Comparison of ENCODE assay signal across 19 mouse cellular contexts in genomic region chr10:122939546-122939945, GRCm38 (mm10).
DNase-seq lines count a peak whose midpoint lies in the region; ATAC-seq lines count a peak whose summit lies in the region.
"Had no signal": no experiment of that assay in that cellular context is flagged by ENCODE, and none has a peak within 500 bp of the region (broad histone marks: within the 10 kb centered on the region; RNA-seq: fewer than 3 reads in every experiment).

No protein-coding gene starts in this region.

- WGBS in kidney, embryonic 16.5 days, result 72% methylated on average over 10 of the region's 10 CpGs
- WGBS in intestine, embryonic 15.5 days, result 78% methylated on average over 10 of the region's 10 CpGs
- WGBS in intestine, embryonic 16.5 days, result 73% methylated on average over 10 of the region's 10 CpGs

- no peaks in the 10 kb centered on the region for H3K9me3 ChIP-seq in kidney, embryonic 16.5 days (ENCODE audit: low read length)
- H3K9me3 ChIP-seq in intestine, embryonic 15.5 days, result no peaks in the 10 kb centered on the region
- no peaks in the 10 kb centered on the region for H3K9me3 ChIP-seq in intestine, embryonic 16.5 days (ENCODE audit: control insufficient read depth, low read length)
- H3K9me3 ChIP-seq: embryonic facial prominence, embryonic 10.5 days; forebrain, embryonic 15.5 days; heart, embryonic 15.5 days; hindbrain, embryonic 10.5 days had no signal

- no peaks in the 10 kb centered on the region for H3K27me3 ChIP-seq in kidney, embryonic 16.5 days (ENCODE audit: insufficient read depth, low read length)
- no peaks in the 10 kb centered on the region for H3K27me3 ChIP-seq in intestine, embryonic 15.5 days (replicated peaks)
- no peaks in the 10 kb centered on the region for H3K27me3 ChIP-seq in intestine, embryonic 16.5 days (replicated peaks; ENCODE audit: control insufficient read depth, insufficient read depth, low read length)
- H3K27me3 ChIP-seq: forebrain, embryonic 15.5 days; heart, embryonic 15.5 days had no signal

- H3K9ac ChIP-seq in kidney, embryonic 16.5 days (replicated peaks; ENCODE audit: low read length), result no peak overlapping the region
- no peak overlapping the region for H3K9ac ChIP-seq in intestine, embryonic 15.5 days
- H3K9ac ChIP-seq in intestine, embryonic 16.5 days (ENCODE audit: low read depth, low read length), result no peak overlapping the region
- H3K9ac ChIP-seq: forebrain, embryonic 15.5 days; heart, embryonic 15.5 days had no signal

- H3K27ac ChIP-seq in kidney, embryonic 16.5 days (ENCODE audit: low read length), result no peak overlapping the region
- H3K27ac ChIP-seq in intestine, embryonic 15.5 days, result no peak overlapping the region
- no peak overlapping the region for H3K27ac ChIP-seq in intestine, embryonic 16.5 days (ENCODE audit: low read length)
- H3K27ac ChIP-seq: embryonic facial prominence, embryonic 10.5 days; forebrain, embryonic 15.5 days; heart, adult 2 months; heart, embryonic 15.5 days; hindbrain, embryonic 10.5 days had no signal

- ATAC-seq in kidney, embryonic 16.5 days (ENCODE audit: low FRiP score, low TSS enrichment), result no peak
- ATAC-seq in intestine, embryonic 15.5 days, result peak; percentile 80
- ATAC-seq in intestine, embryonic 16.5 days, result peak; percentile 80
- ATAC-seq: forebrain, embryonic 15.5 days had no signal

- no peak overlapping the region for H3K4me3 ChIP-seq in kidney, embryonic 16.5 days (ENCODE audit: low read length)
- H3K4me3 ChIP-seq in intestine, embryonic 15.5 days (replicated peaks), result no peak overlapping the region
- H3K4me3 ChIP-seq in intestine, embryonic 16.5 days (ENCODE audit: low read length), result no peak overlapping the region
- H3K4me3 ChIP-seq: embryonic facial prominence, embryonic 10.5 days; forebrain, embryonic 15.5 days; heart, adult 2 months; heart, embryonic 15.5 days; hindbrain, embryonic 10.5 days had no signal

- no peak overlapping the region for H3K4me2 ChIP-seq in kidney, embryonic 16.5 days (replicated peaks; ENCODE audit: low read depth, low read length)
- H3K4me2 ChIP-seq in intestine, embryonic 15.5 days (replicated peaks), result no peak overlapping the region
- no peak overlapping the region for H3K4me2 ChIP-seq in intestine, embryonic 16.5 days (ENCODE audit: low read depth, low read length)
- H3K4me2 ChIP-seq: forebrain, embryonic 15.5 days; heart, embryonic 11.5 days; heart, embryonic 15.5 days had no signal

- peak; percentile 28 for DNase-seq in kidney, adult 18-20 months
- peak; percentile 40 for DNase-seq in kidney, postnatal 14 days
- DNase-seq in spleen, postnatal 36 days (ENCODE audit: low spot score in 2 of 2), result no peak
- DNase-seq in urinary bladder, postnatal 25 days (ENCODE audit: low spot score), result no peak
- DNase-seq in cerebellum, adult 11 months, result no peak
- DNase-seq: adrenal gland, adult 2 months; adrenal gland, postnatal 25 days; cerebellum, adult 2 months; cerebellum, postnatal 10 days; gastrocnemius, postnatal 10 days; heart, adult 2 months had no signal

- H3K4me1 ChIP-seq in kidney, embryonic 16.5 days (ENCODE audit: insufficient read depth, low read length), result no peaks in the 10 kb centered on the region
- H3K4me1 ChIP-seq in intestine, embryonic 15.5 days (replicated peaks), result no peaks in the 10 kb centered on the region
- H3K4me1 ChIP-seq in intestine, embryonic 16.5 days (ENCODE audit: control insufficient read depth, insufficient read depth, low read length), result no peaks in the 10 kb centered on the region
- H3K4me1 ChIP-seq: embryonic facial prominence, embryonic 10.5 days; forebrain, embryonic 15.5 days; heart, embryonic 15.5 days had no signal

- H3K36me3 ChIP-seq in kidney, embryonic 16.5 days (ENCODE audit: insufficient read depth, low read length), result no peaks in the 10 kb centered on the region
- H3K36me3 ChIP-seq in intestine, embryonic 15.5 days, result no peaks in the 10 kb centered on the region
- no peaks in the 10 kb centered on the region for H3K36me3 ChIP-seq in intestine, embryonic 16.5 days (ENCODE audit: control insufficient read depth, insufficient read depth, low read length)
- H3K36me3 ChIP-seq: embryonic facial prominence, embryonic 10.5 days; forebrain, embryonic 15.5 days; heart, embryonic 15.5 days; hindbrain, embryonic 10.5 days had no signal

Comparison
In these comparisons a context has a peak if more than half of its experiments do, and no peak if none do; other contexts are left out.
1. DNase-seq: peak in kidney, adult 18-20 months (single experiment) and kidney, postnatal 14 days (single experiment); none in spleen, postnatal 36 days (0 of 2), urinary bladder, postnatal 25 days (single experiment) and cerebellum, adult 11 months (single experiment).